Mouse (Mus musculus) frontal cortex, postnatal 36 days (tissue): ENCODE results near the gene Rspo1.
"Not testable (repeated sequence)": the region's sequence is repeated elsewhere in the genome, so short reads cannot be mapped to it uniquely, and the experiment has no call there.

Experiments
- DNase-seq, 2 experiments: peaks; one replicate each; pipeline ENCODE4 v3.0.0; 2022; ENCODE audit warnings: low spot score in 2 of 2

Gene Rspo1

GRCm38 (mm10) chr4:124985671-124986602, at the start of gene Rspo1:
TSS of gene Rspo1 (plus strand) at chr4:124986430.
- no peak for DNase-seq

- peak; percentile 97 to 98 for DNase-seq
These were observed 49.4 kb upstream of the Rspo1 start, which contains the start of gene 9930104L06Rik for GRCm38 (mm10) chr4:124936613-124937471. TSS of gene 9930104L06Rik (plus strand) at chr4:124937048.

- DNase-seq, result not testable (repeated sequence)
These were observed 47.0 kb upstream of the Rspo1 start, which contains the start of gene Cdca8 for GRCm38 (mm10) chr4:124939211-124939610. TSS of gene Cdca8 (minus strand) at chr4:124939311.

- peak; percentile 84 to 85 for DNase-seq
These were observed 43.2 kb upstream of the Rspo1 start for GRCm38 (mm10) chr4:124943022-124943421.

- DNase-seq, result no peak
These were observed 42.4 kb upstream of the Rspo1 start for GRCm38 (mm10) chr4:124943781-124944180.

GRCm38 (mm10) chr4:124944961-124945360, 41.3 kb upstream of the Rspo1 start:
- DNase-seq, result no peak

- DNase-seq, result no peak
These were observed 36.7 kb upstream of the Rspo1 start for GRCm38 (mm10) chr4:124949488-124949887.

GRCm38 (mm10) chr4:124950181-124951035, 35.8 kb upstream of the Rspo1 start:
- no peak for DNase-seq

- no peak for DNase-seq
These were observed 35.2 kb upstream of the Rspo1 start for GRCm38 (mm10) chr4:124951036-124951433.

GRCm38 (mm10) chr4:124953546-124953945, 32.7 kb upstream of the Rspo1 start:
- no peak for DNase-seq

- DNase-seq, result no peak
These were observed 28.9 kb upstream of the Rspo1 start for GRCm38 (mm10) chr4:124957284-124957683.

GRCm38 (mm10) chr4:124959062-124959461, 27.2 kb upstream of the Rspo1 start:
- DNase-seq, result no peak

GRCm38 (mm10) chr4:124960940-124961339, 25.3 kb upstream of the Rspo1 start:
- no peak for DNase-seq

- DNase-seq, result no peak
These were observed 23.7 kb upstream of the Rspo1 start for GRCm38 (mm10) chr4:124962576-124962975.

GRCm38 (mm10) chr4:124964912-124965599, 21.2 kb upstream of the Rspo1 start:
- DNase-seq, result no peak

- DNase-seq, result no peak
These were observed 17.5 kb upstream of the Rspo1 start for GRCm38 (mm10) chr4:124968711-124969110.

- DNase-seq, result no peak
These were observed 16.9 kb upstream of the Rspo1 start for GRCm38 (mm10) chr4:124969219-124969848.

GRCm38 (mm10) chr4:124970194-124970593, 16.0 kb upstream of the Rspo1 start:
- DNase-seq, result no peak

GRCm38 (mm10) chr4:124970677-124971076, 15.6 kb upstream of the Rspo1 start:
- DNase-seq, result no peak

GRCm38 (mm10) chr4:124971094-124971493, 15.1 kb upstream of the Rspo1 start:
- no peak for DNase-seq
